In genomic region chr4:120866211-120866610, GRCm38 (mm10) we compare ENCODE assay signal across 8 mouse cellular contexts. TPM values are rescaled to one million over a fixed set of nuclear protein-coding genes. Genes with fewer than 3 reads are reported as not detected.
DNase-seq lines count a peak whose midpoint lies in the region; ATAC-seq and TF ChIP-seq lines count a peak whose summit lies in the region.

No protein-coding gene starts in this region.

- no peak overlapping the region for H3K27ac ChIP-seq in lung, embryonic 14.5 days (ENCODE audit: low read depth)
- H3K27ac ChIP-seq in kidney, embryonic 14.5 days (ENCODE audit: low read depth, low read length), result no peak overlapping the region
- H3K27ac ChIP-seq in midbrain, embryonic 16.5 days (ENCODE audit: low read length), result no peak overlapping the region

- no peak overlapping the region for H3K4me2 ChIP-seq in lung, embryonic 14.5 days
- no peak overlapping the region for H3K4me2 ChIP-seq in kidney, embryonic 14.5 days (replicated peaks; ENCODE audit: low read depth, low read length)
- H3K4me2 ChIP-seq in midbrain, embryonic 16.5 days (ENCODE audit: low read length), result no peak overlapping the region

- H3K4me3 ChIP-seq in lung, embryonic 14.5 days (ENCODE audit: low read depth, low read length), result no peak overlapping the region
- H3K4me3 ChIP-seq in kidney, embryonic 14.5 days (ENCODE audit: low read length), result no peak overlapping the region
- no peak overlapping the region for H3K4me3 ChIP-seq in midbrain, embryonic 16.5 days (ENCODE audit: low read depth, low read length)

- peak; percentile 54; the same call in 1 of the 2 replicates for ATAC-seq in lung, embryonic 14.5 days (ENCODE audit: insufficient read depth)
- peak; percentile 89 for ATAC-seq in kidney, embryonic 14.5 days (ENCODE audit: low FRiP score, low TSS enrichment)
- ATAC-seq in midbrain, embryonic 16.5 days, result no peak

- WGBS in lung, embryonic 14.5 days, result 5% methylated on average over 6 of the region's 6 CpGs
- 0% methylated on average over 6 of the region's 6 CpGs for whole genome bisulfite sequencing in kidney, embryonic 14.5 days
- WGBS in midbrain, embryonic 16.5 days, result 8% methylated on average over 6 of the region's 6 CpGs

- no peaks in the 10 kb centered on the region for H3K4me1 ChIP-seq in lung, embryonic 14.5 days (ENCODE audit: insufficient read depth)
- no peaks in the 10 kb centered on the region for H3K4me1 ChIP-seq in kidney, embryonic 14.5 days (ENCODE audit: control insufficient read depth, insufficient read depth, low read length)
- H3K4me1 ChIP-seq in midbrain, embryonic 16.5 days (ENCODE audit: control insufficient read depth, insufficient read depth, low read length), result peaks cover 15% of the 10 kb centered on the region

- no peak overlapping the region for H3K9ac ChIP-seq in lung, embryonic 14.5 days
- no peak overlapping the region for H3K9ac ChIP-seq in kidney, embryonic 14.5 days (ENCODE audit: low read depth, low read length)
- H3K9ac ChIP-seq in midbrain, embryonic 16.5 days (ENCODE audit: low read depth, low read length), result peak overlapping the region; percentile 43; the same call in 1 of the 2 replicates

- DNase-seq in lung, embryonic 14.5 days, result peak; percentile 90
- no peak for DNase-seq in lung, adult 18-20 months
- peak; percentile 64 to 78 for DNase-seq in adrenal gland, postnatal 36 days
- no peak for DNase-seq in gastrocnemius, adult 18-20 months (ENCODE audit: low spot score)
- no peak for DNase-seq in gastrocnemius, adult 8-10 months (ENCODE audit: low spot score in 2 of 2)
- no peak for DNase-seq in frontal cortex, postnatal 25 days (ENCODE audit: low spot score in 2 of 2)

- TF ChIP-seq CTCF in lung, embryonic 14.5 days (IDR thresholded peaks at IDR 0.05; ENCODE audit: low read depth), result no peak

- H3K36me3 ChIP-seq in lung, embryonic 14.5 days (ENCODE audit: insufficient read depth), result no peaks in the 10 kb centered on the region
- H3K36me3 ChIP-seq in kidney, embryonic 14.5 days (ENCODE audit: control insufficient read depth, insufficient read depth, low read length), result no peaks in the 10 kb centered on the region
- H3K36me3 ChIP-seq in midbrain, embryonic 16.5 days (ENCODE audit: control insufficient read depth, insufficient read depth, low read length), result no peaks in the 10 kb centered on the region

- no peaks in the 10 kb centered on the region for H3K27me3 ChIP-seq in lung, embryonic 14.5 days (ENCODE audit: insufficient read depth, low read length)
- H3K27me3 ChIP-seq in kidney, embryonic 14.5 days (ENCODE audit: control insufficient read depth, insufficient read depth, low read length), result no peaks in the 10 kb centered on the region
- H3K27me3 ChIP-seq in midbrain, embryonic 16.5 days (ENCODE audit: control insufficient read depth, insufficient read depth, low read depth, low read length), result no peaks in the 10 kb centered on the region

- no peaks in the 10 kb centered on the region for H3K9me3 ChIP-seq in lung, embryonic 14.5 days (ENCODE audit: low read depth, low read length)
- H3K9me3 ChIP-seq in kidney, embryonic 14.5 days (ENCODE audit: control insufficient read depth, low read length), result no peaks in the 10 kb centered on the region
- H3K9me3 ChIP-seq in midbrain, embryonic 16.5 days (replicated peaks; ENCODE audit: control insufficient read depth, low read length, poor library complexity, severe bottlenecking), result no peaks in the 10 kb centered on the region

RNA-seq across cellular contexts. Expression of gene Rims3, which starts 11.6 kb away (rescaled TPM):
- polyA plus RNA-seq in lung, embryonic 14.5 days (2014; fragmentation: Nextera tagmentation; extraction: Ambion mirVana), result 0.70 and 1.1 TPM in 2 replicates
- 1 to 10 TPM; 5.5 to 6.2 TPM for total RNA-seq in adrenal gland, postnatal 36 days (2021)
- polyA plus RNA-seq in kidney, embryonic 14.5 days (2014; fragmentation: Nextera tagmentation; extraction: Ambion mirVana), result 0.21 and 0.31 TPM in 2 replicates
- 30.6 and 35.4 TPM in 2 replicates for polyA plus RNA-seq in midbrain, embryonic 16.5 days (2015; fragmentation: Nextera tagmentation; extraction: Ambion mirVana)
- total RNA-seq in gastrocnemius, adult 18-20 months (2021), result under 1 TPM in 1 of 2 experiments, not detected in 1; 0.05 TPM
- under 1 TPM in 2 of 4 experiments, not detected in 2; 0.02 to 0.11 TPM for total RNA-seq in gastrocnemius, adult 8-10 months (2022)

RNA-seq across cellular contexts. Expression of gene Nfyc, which starts 34.8 kb away (rescaled TPM):
- 113 and 114 TPM in 2 replicates for polyA plus RNA-seq in lung, embryonic 14.5 days (2014; fragmentation: Nextera tagmentation; extraction: Ambion mirVana)
- 10 to 100 TPM; 46.6 to 50.0 TPM for total RNA-seq in adrenal gland, postnatal 36 days (2021)
- 106 and 133 TPM in 2 replicates for polyA plus RNA-seq in kidney, embryonic 14.5 days (2014; fragmentation: Nextera tagmentation; extraction: Ambion mirVana)
- polyA plus RNA-seq in midbrain, embryonic 16.5 days (2015; fragmentation: Nextera tagmentation; extraction: Ambion mirVana), result 74.4 and 75.3 TPM in 2 replicates
- 10 to 100 TPM; 35.5 to 38.0 TPM for total RNA-seq in gastrocnemius, adult 18-20 months (2021)
- total RNA-seq in gastrocnemius, adult 8-10 months (2022), result 10 to 100 TPM; 38.3 to 42.7 (median 38.3) TPM

RNA-seq across cellular contexts. Expression of gene Exo5, which starts 58.6 kb away (rescaled TPM):
- 24.3 and 25.1 TPM in 2 replicates for polyA plus RNA-seq in lung, embryonic 14.5 days (2014; fragmentation: Nextera tagmentation; extraction: Ambion mirVana)
- total RNA-seq in adrenal gland, postnatal 36 days (2021), result 10 to 100 TPM; 10.0 to 11.1 TPM
- 25.9 and 29.0 TPM in 2 replicates for polyA plus RNA-seq in kidney, embryonic 14.5 days (2014; fragmentation: Nextera tagmentation; extraction: Ambion mirVana)
- polyA plus RNA-seq in midbrain, embryonic 16.5 days (2015; fragmentation: Nextera tagmentation; extraction: Ambion mirVana), result 32.2 and 35.7 TPM in 2 replicates
- 1 to 10 TPM in 1 of 2 experiments, under 1 TPM in 1; 0.91 to 1.7 TPM for total RNA-seq in gastrocnemius, adult 18-20 months (2021)
- 1 to 10 TPM in 3 of 4 experiments, under 1 TPM in 1; 0.87 to 2.8 (median 1.5) TPM for total RNA-seq in gastrocnemius, adult 8-10 months (2022)

Comparison
In these comparisons a context has a peak if more than half of its experiments do, and no peak if none do; other contexts are left out.
1. DNase-seq: peak in lung, embryonic 14.5 days (single experiment) and adrenal gland, postnatal 36 days (2 of 2); none in lung, adult 18-20 months (0 of 2), gastrocnemius, adult 18-20 months (single experiment), gastrocnemius, adult 8-10 months (0 of 2) and frontal cortex, postnatal 25 days (0 of 2).
2. RNA of gene Rims3, which starts 11.6 kb away (total RNA-seq): 5.5 to 6.2 TPM in adrenal gland, postnatal 36 days; 0.05 TPM in gastrocnemius, adult 18-20 months and 0.02 to 0.11 TPM in gastrocnemius, adult 8-10 months; every median in the first group is over 4 times any median in the second.